Mouse (Mus musculus): ENCODE measurements around the gene Hist2h2aa1.

GRCm38 (mm10) chr3:96197129-96197749, 48.1 kb upstream of the Hist2h2aa1 start:
- TF ChIP-seq TAL1 (IDR thresholded peaks at IDR 0.05; ENCODE audit: low read length), result no peak
- no peak for TF ChIP-seq GATA1 (IDR thresholded peaks at IDR 0.05; ENCODE audit: low read length)
